Mouse (Mus musculus): Measurements from ENCODE around the gene Snx19. TPM values are rescaled to one million over a fixed set of nuclear protein-coding genes. Genes with fewer than 3 reads are reported as not detected.
A peak's percentile ranks its signal among the peaks of the same experiment; 100 is the strongest.

Gene Snx19
- polyA plus RNA-seq, 1 experiment from 2014 or later: 6.7 TPM

DNA sequence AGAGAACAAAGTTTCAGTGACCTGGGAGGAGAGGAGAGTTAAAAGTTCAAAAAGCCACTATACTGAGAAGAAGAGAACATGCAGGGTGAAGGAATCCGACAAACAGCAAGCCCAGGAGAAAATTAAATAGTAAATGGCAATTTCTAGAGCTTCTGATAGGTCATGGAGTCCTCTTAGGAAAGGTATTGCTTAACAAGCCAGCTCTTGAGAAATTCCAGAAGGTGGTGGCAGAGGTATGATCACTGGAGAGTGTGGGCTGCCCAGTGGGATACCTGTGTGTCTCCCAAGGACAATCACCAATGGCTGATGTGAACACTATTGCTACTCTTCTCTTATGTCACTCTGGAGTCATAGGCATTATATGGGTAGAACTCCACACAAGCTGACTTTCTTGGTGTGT is 19.2 kb downstream of the Snx19 start:
- Histone ChIP-seq H3K27ac (replicated peaks) (peak overlapping the region; percentile 92), H3K4me1 (replicated peaks; ENCODE audit: control insufficient read depth, insufficient read depth) (no peaks in the 10 kb centered on the region), H3K27me3 (ENCODE audit: control insufficient read depth, insufficient read depth, low read length) (no peaks in the 10 kb centered on the region), H3K4me2 (replicated peaks; ENCODE audit: low read depth) (no peak overlapping the region), H3K36me3 (ENCODE audit: control insufficient read depth, insufficient read depth, low read length) (0 out of 2 replicates have a peak, but pooled peaks cover 2% of the 10 kb centered on the region), H3K9ac (ENCODE audit: low read length) (no peak overlapping the region), H3K4me3 (ENCODE audit: low read depth, low read length) (no peak overlapping the region), H3K9me3 (ENCODE audit: control insufficient read depth, low read length) (no peaks in the 10 kb centered on the region)
- DNase-seq (ENCODE audit: low spot score) (no peak), ATAC-seq (ENCODE audit: low FRiP score, low TSS enrichment) (no peak)
- TF ChIP-seq CTCF (IDR thresholded peaks at IDR 0.05; ENCODE audit: low read depth) (no peak), EP300 (optimal IDR thresholded peaks at IDR 0.05) (no peak)
- WGBS: 87% methylated on average over 1 of the region's 1 CpGs

DNA sequence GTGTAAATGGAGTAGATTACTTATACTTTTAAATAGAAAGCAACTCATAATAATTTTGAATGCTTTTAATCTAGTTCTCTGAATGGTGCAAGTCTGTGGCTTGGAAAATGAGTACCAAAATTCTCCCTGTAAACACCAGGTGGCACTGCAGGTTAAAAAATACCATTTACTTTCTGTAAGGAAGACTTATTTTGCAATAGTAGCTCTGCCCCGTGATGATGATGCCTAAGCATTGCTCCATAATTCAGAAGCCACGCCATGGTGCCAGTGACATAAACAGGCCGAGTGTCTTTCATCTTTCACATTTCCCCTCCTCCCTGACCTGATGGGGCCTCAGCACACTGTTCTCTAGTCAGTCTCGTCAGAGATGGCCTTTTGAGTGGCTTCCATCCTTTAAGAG is 21.6 kb downstream of the Snx19 start:
- TF ChIP-seq EP300 (optimal IDR thresholded peaks at IDR 0.05) (no peak), CTCF (IDR thresholded peaks at IDR 0.05; ENCODE audit: low read depth) (peak; percentile 75)
- H3K4me1 ChIP-seq (replicated peaks; ENCODE audit: control insufficient read depth, insufficient read depth): no peaks in the 10 kb centered on the region
- DNase-seq (ENCODE audit: low spot score) (no peak), ATAC-seq (ENCODE audit: low FRiP score, low TSS enrichment) (peak; percentile 26; the same call in 1 of the 2 replicates)
- H3K9ac ChIP-seq (ENCODE audit: low read length): no peak overlapping the region
- no peak overlapping the region for H3K27ac ChIP-seq (replicated peaks)
- no peaks in the 10 kb centered on the region for H3K27me3 ChIP-seq (ENCODE audit: control insufficient read depth, insufficient read depth, low read length)
- H3K4me2 ChIP-seq (replicated peaks; ENCODE audit: low read depth): no peak overlapping the region
- no peaks in the 10 kb centered on the region for H3K9me3 ChIP-seq (ENCODE audit: control insufficient read depth, low read length)
- peaks cover 4% of the 10 kb centered on the region; the same call in 1 of the 2 replicates for H3K36me3 ChIP-seq (ENCODE audit: control insufficient read depth, insufficient read depth, low read length)
- no peak overlapping the region for H3K4me3 ChIP-seq (ENCODE audit: low read depth, low read length)
- WGBS: 40% methylated on average over 4 of the region's 4 CpGs

DNA sequence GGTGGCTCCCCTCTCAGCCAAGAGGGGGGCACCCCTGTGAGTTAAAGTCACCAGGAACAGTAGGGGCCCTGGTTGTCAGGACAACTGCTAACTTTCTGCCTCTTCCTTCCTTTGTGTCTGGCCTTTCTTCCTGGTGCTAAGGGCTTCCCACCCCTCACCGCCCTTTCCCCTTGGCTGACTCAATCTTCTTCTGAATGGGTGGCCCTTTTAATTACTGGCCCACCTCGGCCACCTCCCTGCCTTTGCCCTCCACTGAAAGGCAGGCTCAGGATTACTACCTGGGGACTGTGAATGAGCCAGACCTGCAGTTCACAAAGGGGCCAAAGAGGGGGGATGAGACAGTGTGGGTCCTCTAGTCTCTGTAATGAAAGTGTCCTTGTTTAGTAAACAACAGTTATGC is 23.0 kb downstream of the Snx19 start:
- no peak overlapping the region for H3K4me3 ChIP-seq (ENCODE audit: low read depth, low read length)
- TF ChIP-seq CTCF (IDR thresholded peaks at IDR 0.05; ENCODE audit: low read depth) (no peak), EP300 (optimal IDR thresholded peaks at IDR 0.05) (no peak)
- H3K27me3 ChIP-seq (ENCODE audit: control insufficient read depth, insufficient read depth, low read length): no peaks in the 10 kb centered on the region
- no peaks in the 10 kb centered on the region for H3K9me3 ChIP-seq (ENCODE audit: control insufficient read depth, low read length)
- H3K27ac ChIP-seq (replicated peaks): no peak overlapping the region
- 71% methylated on average over 2 of the region's 2 CpGs for WGBS
- DNase-seq (ENCODE audit: low spot score) (no peak), ATAC-seq (ENCODE audit: low FRiP score, low TSS enrichment) (no peak)
- no peak overlapping the region for H3K9ac ChIP-seq (ENCODE audit: low read length)
- no peaks in the 10 kb centered on the region for H3K4me1 ChIP-seq (replicated peaks; ENCODE audit: control insufficient read depth, insufficient read depth)
- no peak overlapping the region for H3K4me2 ChIP-seq (replicated peaks; ENCODE audit: low read depth)
- H3K36me3 ChIP-seq (ENCODE audit: control insufficient read depth, insufficient read depth, low read length): peaks cover 4% of the 10 kb centered on the region; the same call in 1 of the 2 replicates

DNA sequence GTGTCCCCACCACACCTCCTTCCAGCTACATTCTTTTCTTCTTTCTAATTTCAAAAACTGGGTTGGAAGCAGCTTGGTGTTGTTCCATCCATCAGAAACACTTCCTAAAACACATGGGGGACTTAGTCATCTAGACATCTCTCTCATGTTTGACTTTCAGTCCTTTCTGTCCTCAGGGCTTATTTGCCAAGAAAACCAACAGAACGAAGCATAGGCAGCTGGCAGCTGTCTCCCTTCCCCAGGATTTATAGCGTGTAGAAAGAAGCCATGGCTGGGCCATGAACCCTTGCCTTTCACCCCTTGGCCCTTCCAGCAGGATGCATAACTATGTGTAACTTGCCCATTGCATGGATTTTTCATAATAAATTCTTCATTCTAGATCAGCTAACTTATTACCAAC is 23.9 kb downstream of the Snx19 start:
- Histone ChIP-seq H3K9me3 (ENCODE audit: control insufficient read depth, low read length) (no peaks in the 10 kb centered on the region), H3K4me1 (replicated peaks; ENCODE audit: control insufficient read depth, insufficient read depth) (no peaks in the 10 kb centered on the region), H3K9ac (ENCODE audit: low read length) (no peak overlapping the region), H3K27me3 (ENCODE audit: control insufficient read depth, insufficient read depth, low read length) (no peaks in the 10 kb centered on the region), H3K4me2 (replicated peaks; ENCODE audit: low read depth) (no peak overlapping the region), H3K4me3 (ENCODE audit: low read depth, low read length) (no peak overlapping the region), H3K27ac (replicated peaks) (no peak overlapping the region), H3K36me3 (ENCODE audit: control insufficient read depth, insufficient read depth, low read length) (peaks cover 4% of the 10 kb centered on the region; the same call in 1 of the 2 replicates)
- no peak for DNase-seq (ENCODE audit: low spot score)
- no peak for ATAC-seq (ENCODE audit: low FRiP score, low TSS enrichment)
- TF ChIP-seq CTCF (IDR thresholded peaks at IDR 0.05; ENCODE audit: low read depth): no peak
- no peak for TF ChIP-seq EP300 (optimal IDR thresholded peaks at IDR 0.05)
- WGBS: 47% methylated on average over 2 of the region's 2 CpGs

DNA sequence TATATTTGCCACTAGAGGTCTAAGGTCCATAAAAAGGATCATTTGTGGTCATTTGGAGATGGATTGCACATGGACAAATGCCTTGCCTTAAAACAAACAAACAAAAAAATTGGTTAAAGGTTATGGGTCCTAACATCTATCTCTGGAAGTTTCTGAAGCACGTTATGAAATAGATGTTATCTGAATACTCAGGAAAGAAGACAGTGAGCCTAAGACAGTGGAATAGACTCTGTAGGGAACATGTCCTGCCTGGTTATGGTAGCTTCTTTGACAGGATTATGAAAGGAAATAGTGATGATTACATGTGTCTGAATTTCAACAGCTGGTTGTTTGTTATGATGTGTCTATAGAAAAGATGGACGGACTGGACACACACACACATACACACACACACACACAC is 27.6 kb downstream of the Snx19 start:
- DNase-seq (ENCODE audit: low spot score): no peak

DNA sequence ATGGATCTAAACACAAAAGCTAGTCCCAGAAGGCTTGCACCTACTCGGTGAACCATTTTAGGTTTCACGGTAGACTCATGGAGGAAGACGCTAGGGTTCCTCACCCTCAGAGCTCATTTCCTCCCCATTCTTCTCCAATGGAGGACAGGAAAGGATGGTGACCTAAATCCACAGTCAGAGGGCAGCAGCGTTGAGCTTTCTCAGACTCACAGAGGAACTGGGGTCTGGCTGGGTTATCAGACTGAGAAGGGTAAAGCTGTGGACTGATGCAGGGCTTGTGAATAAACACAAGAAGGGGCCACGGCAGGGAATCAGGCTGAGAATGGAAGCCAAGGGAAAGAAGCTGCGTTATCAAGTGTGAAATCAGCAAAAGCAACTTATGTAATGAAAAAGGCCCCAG is 29.3 kb downstream of the Snx19 start:
- no peak for DNase-seq (ENCODE audit: low spot score)
- Histone ChIP-seq H3K4me2 (replicated peaks; ENCODE audit: low read depth) (no peak overlapping the region), H3K9me3 (ENCODE audit: control insufficient read depth, low read length) (no peaks in the 10 kb centered on the region), H3K27me3 (ENCODE audit: control insufficient read depth, insufficient read depth, low read length) (no peaks in the 10 kb centered on the region), H3K27ac (replicated peaks) (no peak overlapping the region), H3K9ac (ENCODE audit: low read length) (no peak overlapping the region), H3K36me3 (ENCODE audit: control insufficient read depth, insufficient read depth, low read length) (peaks cover 6% of the 10 kb centered on the region; the same call in 1 of the 2 replicates), H3K4me3 (ENCODE audit: low read depth, low read length) (no peak overlapping the region), H3K4me1 (replicated peaks; ENCODE audit: control insufficient read depth, insufficient read depth) (no peaks in the 10 kb centered on the region)
- no peak for ATAC-seq (ENCODE audit: low FRiP score, low TSS enrichment)
- TF ChIP-seq CTCF (IDR thresholded peaks at IDR 0.05; ENCODE audit: low read depth) (no peak), EP300 (optimal IDR thresholded peaks at IDR 0.05) (no peak)
- WGBS: 75% methylated on average over 6 of the region's 6 CpGs

More for the DNA sequence above, 27.6 kb downstream of the Snx19 start:
- 70% methylated on average over 2 of the region's 2 CpGs for WGBS
- TF ChIP-seq EP300 (optimal IDR thresholded peaks at IDR 0.05): no peak
- TF ChIP-seq CTCF (IDR thresholded peaks at IDR 0.05; ENCODE audit: low read depth): no peak
- ATAC-seq (ENCODE audit: low FRiP score, low TSS enrichment): no peak
- H3K27ac ChIP-seq (replicated peaks): no peak overlapping the region
- H3K36me3 ChIP-seq (ENCODE audit: control insufficient read depth, insufficient read depth, low read length): peaks cover 6% of the 10 kb centered on the region; the same call in 1 of the 2 replicates
- no peaks in the 10 kb centered on the region for H3K27me3 ChIP-seq (ENCODE audit: control insufficient read depth, insufficient read depth, low read length)
- no peak overlapping the region for H3K4me3 ChIP-seq (ENCODE audit: low read depth, low read length)
- no peak overlapping the region for H3K9ac ChIP-seq (ENCODE audit: low read length)
- H3K4me2 ChIP-seq (replicated peaks; ENCODE audit: low read depth): no peak overlapping the region
- no peaks in the 10 kb centered on the region for H3K9me3 ChIP-seq (ENCODE audit: control insufficient read depth, low read length)
- no peaks in the 10 kb centered on the region for H3K4me1 ChIP-seq (replicated peaks; ENCODE audit: control insufficient read depth, insufficient read depth)
